Mouse (Mus musculus) intestine, postnatal 0 days (tissue): Measurements from ENCODE around the gene Egfl8. TPM values are rescaled to one million over a fixed set of nuclear protein-coding genes. Genes with fewer than 3 reads are reported as not detected.
A peak's percentile ranks its signal among the peaks of the same experiment; 100 is the strongest.

Source experiments
- ATAC-seq: fragments of 200-750 bp; cut with Nextera tagmentation; 2 replicates; pipeline ENCODE4 v1.8.0; 2017; ENCODE audit warnings: mild to moderate bottlenecking, moderate TSS enrichment, moderate library complexity
- H3K27ac ChIP-seq: fragments of 300-500 bp; sonication (generic); 2 replicates; pipeline ENCODE4 v1.5.1; 2014; ENCODE audit warnings: mild to moderate bottlenecking, low read depth, low read length, moderate library complexity
- H3K27me3 ChIP-seq: fragments of 300-500 bp; sonication (generic); replicated peaks from 2 replicates; pipeline ENCODE4 v1.6.1; 2014; ENCODE audit warnings: low read length, mixed read lengths; ENCODE audit not compliant: control insufficient read depth, insufficient read depth
- H3K36me3 ChIP-seq: fragments of 300-500 bp; sonication (generic); 2 replicates; pipeline ENCODE4 v1.6.1; 2014; ENCODE audit warnings: mild to moderate bottlenecking, moderate library complexity; ENCODE audit not compliant: control insufficient read depth, insufficient read depth
- H3K4me1 ChIP-seq: fragments of 300-500 bp; sonication (generic); replicated peaks from 2 replicates; pipeline ENCODE4 v1.6.1; 2014; ENCODE audit warnings: antibody characterized with exemption, low read length, mixed read lengths; ENCODE audit not compliant: control insufficient read depth, insufficient read depth
- H3K4me2 ChIP-seq: fragments of 300-500 bp; sonication (generic); replicated peaks from 2 replicates; pipeline ENCODE4 v1.6.1; 2014; ENCODE audit warnings: low read depth, mild to moderate bottlenecking, moderate library complexity
- H3K4me3 ChIP-seq: fragments of 300-500 bp; sonication (generic); 2 replicates; pipeline ENCODE4 v1.5.1; 2014; ENCODE audit warnings: low read depth, low read length
- H3K9ac ChIP-seq: fragments of 300-500 bp; sonication (generic); 2 replicates; pipeline ENCODE4 v1.6.1; 2014; ENCODE audit warnings: mild to moderate bottlenecking, low read depth, low read length
- H3K9me3 ChIP-seq: fragments of 300-500 bp; sonication (generic); 2 replicates; pipeline ENCODE4 v1.6.1; 2016; ENCODE audit warnings: mixed run types; ENCODE audit not compliant: control insufficient read depth
- CTCF ChIP-seq: sonication (generic); IDR thresholded peaks from 2 replicates; pipeline ENCODE4 v1.5.1; 2016; ENCODE audit warnings: low read depth, mild to moderate bottlenecking, control low read depth, antibody characterized with exemption, moderate library complexity
- WGBS: fragments of 180-500 bp; shearing (Covaris S2); extraction: QIAGEN DNeasy Blood & Tissue Kit; methylation state at CpG from one replicate; pipeline ENCODE4 v1.1.7; 2014; 5-methylcytosine and 5-hydroxymethylcytosine counted together
- polyA plus RNA-seq: library from polyadenylated mRNA; unstranded; fragments of >200 nt; fragmentation: Nextera tagmentation; extraction: Ambion mirVana; gene quantifications from 2 replicates; pipeline ENCODE4 v1.2.1, GENCODE M21; 2015

Egfl8 gene
- polyA plus RNA-seq, 1 experiment from 2014 or later: 2.5 TPM

GRCm38 (mm10) chr17:34646906-34647787, 31.4 kb upstream of the Egfl8 start, which contains the start of gene Atf6b:
TSS of gene Atf6b (plus strand) at chr17:34647146.
- H3K9me3 ChIP-seq: no peaks in the 10 kb centered on the region
- WGBS: under 1% methylated on average over 65 of the region's 66 CpGs
- no peaks in the 10 kb centered on the region for H3K27me3 ChIP-seq
- ATAC-seq: peak; percentile 97
- 0 out of 2 replicates have a peak, but pooled peaks cover 4% of the 10 kb centered on the region for H3K4me1 ChIP-seq
- peak within 1 kb of the TSS; percentile 81 for H3K9ac ChIP-seq
- peaks cover 16% of the 10 kb centered on the region for H3K36me3 ChIP-seq
- TF ChIP-seq CTCF: no peak
- H3K27ac ChIP-seq: peak within 1 kb of the TSS; percentile 47; the same call in 1 of the 2 replicates
- peak within 1 kb of the TSS; percentile 92 for H3K4me2 ChIP-seq
- peak within 1 kb of the TSS; percentile 97 for H3K4me3 ChIP-seq

DNA sequence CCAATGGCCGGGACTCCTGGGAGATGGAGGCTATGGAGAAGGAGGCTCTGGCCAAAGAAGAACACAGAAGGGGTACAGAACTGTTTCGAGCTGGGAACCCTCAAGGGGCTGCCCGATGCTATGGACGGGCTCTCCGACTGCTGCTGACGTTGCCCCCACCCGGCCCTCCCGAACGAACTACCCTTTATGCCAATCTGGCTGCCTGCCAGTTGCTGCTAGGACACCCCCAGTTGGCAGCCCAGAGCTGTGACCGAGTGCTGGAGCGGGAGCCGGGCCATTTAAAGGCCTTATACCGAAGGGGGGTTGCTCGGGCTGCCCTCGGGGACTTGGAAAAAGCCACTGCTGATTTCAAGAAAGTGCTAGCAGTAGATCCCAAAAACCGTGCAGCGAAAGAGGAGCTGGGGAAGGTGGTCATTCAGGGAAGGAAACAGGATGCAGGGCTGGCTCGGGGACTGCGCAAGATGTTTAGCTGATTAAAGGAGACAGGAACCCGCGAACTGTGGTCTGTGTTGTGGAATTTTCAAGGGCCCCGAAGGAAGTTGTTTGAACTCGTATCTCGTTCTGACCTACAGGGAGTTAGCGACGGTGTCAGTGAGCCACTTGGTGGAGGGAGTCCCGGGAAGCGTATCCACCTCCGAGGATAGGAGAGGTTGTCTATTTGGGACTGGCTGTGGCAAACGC, 30.2 kb upstream of the Egfl8 start:
- ATAC-seq: no peak
- Histone ChIP-seq H3K9me3 (no peaks in the 10 kb centered on the region), H3K9ac (no peak overlapping the region), H3K4me3 (no peak overlapping the region), H3K27me3 (no peaks in the 10 kb centered on the region), H3K36me3 (peaks cover 9% of the 10 kb centered on the region), H3K27ac (no peak overlapping the region), H3K4me1 (0 out of 2 replicates have a peak, but pooled peaks cover 7% of the 10 kb centered on the region), H3K4me2 (peak overlapping the region; percentile 48; the same call in 1 of the 2 replicates)
- no peak for TF ChIP-seq CTCF
- 85% methylated on average over 30 of the region's 30 CpGs for WGBS

- Histone ChIP-seq H3K4me3 (peak overlapping the region; percentile 56), H3K9me3 (no peaks in the 10 kb centered on the region), H3K9ac (peak overlapping the region; percentile 57), H3K36me3 (peaks cover 7% of the 10 kb centered on the region), H3K4me2 (peak overlapping the region; percentile 80), H3K4me1 (0 out of 2 replicates have a peak, but pooled peaks cover 7% of the 10 kb centered on the region), H3K27ac (no peak overlapping the region), H3K27me3 (no peaks in the 10 kb centered on the region)
- no peak for TF ChIP-seq CTCF
- 44% methylated on average over 10 of the region's 10 CpGs for WGBS
- no peak for ATAC-seq
Observed at GRCm38 (mm10) chr17:34645256-34645829, 29.6 kb upstream of the Egfl8 start.

DNA sequence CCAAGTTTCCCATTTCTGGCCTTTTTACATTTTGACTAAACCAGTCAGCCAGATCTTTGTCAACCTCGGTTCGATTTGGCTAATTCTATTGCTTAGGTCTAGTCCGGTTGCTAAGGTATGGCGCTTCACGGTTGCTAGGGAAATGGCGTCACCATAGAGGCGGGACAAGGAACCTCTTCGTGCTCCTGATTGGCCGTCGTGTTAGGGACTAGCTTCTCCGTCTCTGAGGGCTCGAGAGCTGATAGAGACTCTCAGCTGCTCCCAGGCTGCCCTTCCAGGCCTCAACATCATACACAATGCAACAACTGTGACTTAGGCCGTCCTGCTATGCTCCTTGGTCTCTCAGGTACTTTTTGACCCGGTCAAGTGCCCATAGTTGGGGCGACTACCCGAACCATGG, 28.8 kb upstream of the Egfl8 start, which contains the start of gene Fkbpl:
Gene Fkbpl (plus strand): TSS at position 157 of the 400 bp plus-strand sequence.
- H3K9ac ChIP-seq: peak within 1 kb of the TSS; percentile 57
- H3K9me3 ChIP-seq: no peaks in the 10 kb centered on the region
- TF ChIP-seq CTCF: no peak
- peak; percentile 70 for ATAC-seq
- H3K4me2 ChIP-seq: peak within 1 kb of the TSS; percentile 80
- no peaks in the 10 kb centered on the region; the same call in 1 of the 2 replicates for H3K36me3 ChIP-seq
- 0 out of 2 replicates have a peak within 1 kb of the TSS, but pooled peaks have one; percentile 41 for H3K27ac ChIP-seq
- 0 out of 2 replicates have a peak, but pooled peaks cover 7% of the 10 kb centered on the region for H3K4me1 ChIP-seq
- peak within 1 kb of the TSS; percentile 56 for H3K4me3 ChIP-seq
- WGBS: under 1% methylated on average over 16 of the region's 16 CpGs
- no peaks in the 10 kb centered on the region for H3K27me3 ChIP-seq

DNA sequence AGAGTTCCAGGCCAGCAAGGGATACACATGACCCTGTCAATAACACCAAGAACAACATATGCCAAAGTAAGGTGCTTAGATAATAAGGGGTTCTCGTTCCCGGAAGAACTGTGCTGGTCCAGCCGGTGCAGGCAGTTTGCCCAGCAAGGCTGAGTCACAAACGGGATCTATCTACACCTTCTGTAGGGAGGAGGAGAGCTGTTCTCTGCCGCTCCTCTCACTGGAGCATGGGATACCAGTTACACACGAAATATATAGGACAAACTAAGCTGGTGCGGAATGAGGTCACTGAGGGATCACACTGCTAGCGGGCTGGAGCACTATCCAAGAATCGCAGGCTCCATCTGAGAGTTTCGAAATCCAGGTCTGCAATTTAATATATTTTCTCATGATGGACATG, 28.2 kb upstream of the Egfl8 start:
- Histone ChIP-seq H3K27me3 (no peaks in the 10 kb centered on the region), H3K4me3 (no peak overlapping the region), H3K36me3 (no peaks in the 10 kb centered on the region; the same call in 1 of the 2 replicates), H3K4me2 (no peak overlapping the region), H3K27ac (no peak overlapping the region), H3K4me1 (0 out of 2 replicates have a peak, but pooled peaks cover 7% of the 10 kb centered on the region), H3K9me3 (no peaks in the 10 kb centered on the region), H3K9ac (no peak overlapping the region)
- TF ChIP-seq CTCF: no peak
- no peak for ATAC-seq
- WGBS: 77% methylated on average over 10 of the region's 10 CpGs
